Mouse (Mus musculus): Measurements from ENCODE around the gene Ebp. TPM values are rescaled to one million over a fixed set of nuclear protein-coding genes. Genes with fewer than 3 reads are reported as not detected.

The Ebp gene
- polyA plus RNA-seq (2014; fragmentation: Nextera tagmentation; extraction: Ambion mirVana), result 38.5 and 41.1 TPM in 2 replicates

DNA sequence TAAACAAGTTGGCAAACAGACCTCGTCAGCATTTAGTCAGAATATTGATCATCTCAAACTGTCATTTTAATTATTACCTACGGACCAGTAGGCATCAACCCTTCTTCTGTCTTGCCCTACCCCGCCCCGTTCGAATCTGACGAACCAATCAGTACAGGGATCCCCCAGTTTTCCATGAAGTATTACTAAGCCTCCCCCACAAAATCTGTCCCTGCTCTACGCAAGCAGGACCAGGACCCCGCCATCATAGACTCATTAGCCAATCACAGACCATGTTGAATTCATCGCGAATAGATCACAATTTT, at the start of gene Ebp:
TSS of gene Ebp (minus strand) at position 94 of the 305 bp plus-strand sequence.
- ATAC-seq (ENCODE audit: insufficient number of reproducible peaks, insufficient read depth, low FRiP score, low read depth), result no peak
- peak within 1 kb of the TSS; percentile 36 for H3K9ac ChIP-seq (replicated peaks; ENCODE audit: low read depth, low read length)
- no peaks in the 10 kb centered on the region for H3K27me3 ChIP-seq (ENCODE audit: control insufficient read depth, insufficient read depth, low read length)
- no peaks in the 10 kb centered on the region for H3K9me3 ChIP-seq (ENCODE audit: control insufficient read depth, low read depth, low read length)
- H3K4me3 ChIP-seq (ENCODE audit: low read depth, low read length), result peak within 1 kb of the TSS; percentile 43
- H3K4me1 ChIP-seq (ENCODE audit: control insufficient read depth, insufficient read depth, low read length), result no peaks in the 10 kb centered on the region
- H3K4me2 ChIP-seq (replicated peaks; ENCODE audit: low read depth, low read length), result peak within 1 kb of the TSS; percentile 51
- 25% methylated on average over 10 of the region's 10 CpGs for WGBS
- no peaks in the 10 kb centered on the region for H3K36me3 ChIP-seq (ENCODE audit: control insufficient read depth, insufficient read depth, low read length)
- H3K27ac ChIP-seq (ENCODE audit: low read length), result no peak within 1 kb of the TSS

DNA sequence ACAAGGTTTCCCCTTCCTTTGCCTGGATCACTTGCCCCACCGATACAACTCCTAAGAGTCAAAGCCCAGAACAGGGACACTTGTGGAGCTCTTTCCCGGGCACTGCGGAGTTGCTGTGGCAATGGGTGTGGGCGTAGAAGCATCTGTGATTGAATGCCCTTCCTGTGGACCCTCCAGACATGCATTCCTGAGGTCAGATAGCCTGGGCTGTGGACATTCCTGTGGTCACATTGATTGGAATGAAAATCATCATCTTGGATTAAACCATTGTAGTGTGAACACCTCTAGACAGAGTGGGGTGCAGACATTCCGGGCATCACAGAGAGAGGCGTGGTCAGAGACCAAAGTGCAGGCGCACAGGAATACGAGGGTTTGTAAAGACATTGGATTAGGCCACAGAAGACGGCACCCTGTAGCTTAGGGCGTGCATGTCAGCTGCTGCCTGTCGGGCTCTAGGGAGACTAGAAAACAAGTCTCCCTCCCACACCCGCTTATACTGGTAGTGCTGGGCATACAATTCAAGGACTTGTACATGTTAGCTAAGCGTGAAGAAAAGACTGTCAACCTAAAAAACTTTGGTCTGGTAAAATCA, 45.6 kb upstream of the Ebp start:
- ATAC-seq (ENCODE audit: insufficient number of reproducible peaks, insufficient read depth, low FRiP score, low read depth), result peak; percentile 56; the same call in 1 of the 2 replicates
- no peak overlapping the region for H3K4me3 ChIP-seq (ENCODE audit: low read depth, low read length)
- H3K27me3 ChIP-seq (ENCODE audit: control insufficient read depth, insufficient read depth, low read length), result no peaks in the 10 kb centered on the region
- no peak overlapping the region for H3K4me2 ChIP-seq (replicated peaks; ENCODE audit: low read depth, low read length)
- no peaks in the 10 kb centered on the region for H3K4me1 ChIP-seq (ENCODE audit: control insufficient read depth, insufficient read depth, low read length)
- 72% methylated on average over 13 of the region's 13 CpGs for WGBS
- no peak overlapping the region for H3K9ac ChIP-seq (replicated peaks; ENCODE audit: low read depth, low read length)
- H3K27ac ChIP-seq (ENCODE audit: low read length), result no peak overlapping the region
- H3K9me3 ChIP-seq (ENCODE audit: control insufficient read depth, low read depth, low read length), result no peaks in the 10 kb centered on the region
- no peaks in the 10 kb centered on the region for H3K36me3 ChIP-seq (ENCODE audit: control insufficient read depth, insufficient read depth, low read length)

- WGBS, result 89% methylated on average over 2 of the region's 2 CpGs
- no peak for ATAC-seq (ENCODE audit: insufficient number of reproducible peaks, insufficient read depth, low FRiP score, low read depth)
- no peaks in the 10 kb centered on the region for H3K9me3 ChIP-seq (ENCODE audit: control insufficient read depth, low read depth, low read length)
- no peak overlapping the region for H3K9ac ChIP-seq (replicated peaks; ENCODE audit: low read depth, low read length)
- H3K27me3 ChIP-seq (ENCODE audit: control insufficient read depth, insufficient read depth, low read length), result no peaks in the 10 kb centered on the region
- no peak overlapping the region for H3K27ac ChIP-seq (ENCODE audit: low read length)
- no peaks in the 10 kb centered on the region for H3K4me1 ChIP-seq (ENCODE audit: control insufficient read depth, insufficient read depth, low read length)
- H3K36me3 ChIP-seq (ENCODE audit: control insufficient read depth, insufficient read depth, low read length), result no peaks in the 10 kb centered on the region
- no peak overlapping the region for H3K4me2 ChIP-seq (replicated peaks; ENCODE audit: low read depth, low read length)
- no peak overlapping the region for H3K4me3 ChIP-seq (ENCODE audit: low read depth, low read length)
Observed at GRCm38 (mm10) chrX:8236704-8237103, 43.4 kb upstream of the Ebp start.

GRCm38 (mm10) chrX:8233602-8234001, 40.3 kb upstream of the Ebp start:
- WGBS, result 67% methylated on average over 3 of the region's 3 CpGs
- no peak for ATAC-seq (ENCODE audit: insufficient number of reproducible peaks, insufficient read depth, low FRiP score, low read depth)
- no peak overlapping the region for H3K4me3 ChIP-seq (ENCODE audit: low read depth, low read length)

DNA sequence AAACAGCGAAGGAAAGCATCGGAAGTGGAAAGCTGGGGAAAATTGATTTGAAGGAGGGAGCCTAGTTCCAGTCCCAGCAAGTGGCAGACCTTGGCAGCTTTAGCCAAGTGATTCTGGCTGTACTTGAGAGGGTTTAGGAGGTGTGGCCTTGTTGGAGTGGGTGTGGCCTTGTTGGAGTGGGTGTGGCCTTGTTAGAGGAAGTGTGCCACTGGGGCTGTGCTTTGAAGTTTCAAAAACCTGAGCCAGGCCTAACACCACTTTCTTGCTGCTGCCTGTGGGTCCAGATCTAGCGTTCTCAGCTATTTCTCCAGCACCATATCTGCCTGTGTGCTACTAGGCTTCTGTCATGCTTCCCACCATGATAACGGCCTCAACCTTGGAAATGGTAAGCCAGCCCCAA, 37.0 kb upstream of the Ebp start:
- H3K27ac ChIP-seq (ENCODE audit: low read length), result no peak overlapping the region
- H3K27me3 ChIP-seq (ENCODE audit: control insufficient read depth, insufficient read depth, low read length), result no peaks in the 10 kb centered on the region
- H3K4me1 ChIP-seq (ENCODE audit: control insufficient read depth, insufficient read depth, low read length), result no peaks in the 10 kb centered on the region
- no peaks in the 10 kb centered on the region for H3K9me3 ChIP-seq (ENCODE audit: control insufficient read depth, low read depth, low read length)
- H3K9ac ChIP-seq (replicated peaks; ENCODE audit: low read depth, low read length), result no peak overlapping the region
- H3K4me2 ChIP-seq (replicated peaks; ENCODE audit: low read depth, low read length), result no peak overlapping the region
- no peak overlapping the region for H3K4me3 ChIP-seq (ENCODE audit: low read depth, low read length)
- no peaks in the 10 kb centered on the region for H3K36me3 ChIP-seq (ENCODE audit: control insufficient read depth, insufficient read depth, low read length)
- 76% methylated on average over 4 of the region's 4 CpGs for WGBS
- ATAC-seq (ENCODE audit: insufficient number of reproducible peaks, insufficient read depth, low FRiP score, low read depth), result no peak

More at GRCm38 (mm10) chrX:8233602-8234001, 40.3 kb upstream of the Ebp start:
- Histone ChIP-seq H3K27me3 (ENCODE audit: control insufficient read depth, insufficient read depth, low read length) (no peaks in the 10 kb centered on the region), H3K27ac (ENCODE audit: low read length) (no peak overlapping the region), H3K36me3 (ENCODE audit: control insufficient read depth, insufficient read depth, low read length) (no peaks in the 10 kb centered on the region), H3K4me2 (replicated peaks; ENCODE audit: low read depth, low read length) (no peak overlapping the region), H3K9ac (replicated peaks; ENCODE audit: low read depth, low read length) (no peak overlapping the region), H3K4me1 (ENCODE audit: control insufficient read depth, insufficient read depth, low read length) (no peaks in the 10 kb centered on the region), H3K9me3 (ENCODE audit: control insufficient read depth, low read depth, low read length) (no peaks in the 10 kb centered on the region)

DNA sequence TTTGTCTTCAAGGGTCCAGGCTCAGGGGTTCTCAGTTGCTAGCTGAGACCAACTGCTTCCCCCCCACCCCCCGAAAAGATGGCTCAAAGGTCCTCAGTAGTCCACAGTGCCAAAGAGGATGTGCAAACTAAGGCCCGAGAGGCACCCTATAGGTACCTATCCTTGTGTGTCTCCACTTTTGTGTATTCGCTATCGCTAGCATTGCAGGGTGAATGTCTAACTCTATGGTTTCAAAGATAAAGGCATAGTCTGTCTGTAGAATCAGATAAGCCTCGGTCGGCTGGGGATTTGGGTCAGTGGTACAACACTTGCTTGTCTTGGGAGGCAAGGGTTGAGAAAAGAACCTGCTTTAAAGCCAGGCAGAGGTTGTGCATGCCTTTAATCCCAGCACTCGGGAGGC, 30.2 kb upstream of the Ebp start:
- no peak overlapping the region for H3K27ac ChIP-seq (ENCODE audit: low read length)
- H3K36me3 ChIP-seq (ENCODE audit: control insufficient read depth, insufficient read depth, low read length), result no peaks in the 10 kb centered on the region
- no peak for ATAC-seq (ENCODE audit: insufficient number of reproducible peaks, insufficient read depth, low FRiP score, low read depth)
- H3K4me3 ChIP-seq (ENCODE audit: low read depth, low read length), result no peak overlapping the region
- no peak overlapping the region for H3K4me2 ChIP-seq (replicated peaks; ENCODE audit: low read depth, low read length)
- no peaks in the 10 kb centered on the region for H3K4me1 ChIP-seq (ENCODE audit: control insufficient read depth, insufficient read depth, low read length)
- no peak overlapping the region for H3K9ac ChIP-seq (replicated peaks; ENCODE audit: low read depth, low read length)
- H3K9me3 ChIP-seq (ENCODE audit: control insufficient read depth, low read depth, low read length), result no peaks in the 10 kb centered on the region
- WGBS, result 88% methylated on average over 7 of the region's 7 CpGs
- H3K27me3 ChIP-seq (ENCODE audit: control insufficient read depth, insufficient read depth, low read length), result no peaks in the 10 kb centered on the region

DNA sequence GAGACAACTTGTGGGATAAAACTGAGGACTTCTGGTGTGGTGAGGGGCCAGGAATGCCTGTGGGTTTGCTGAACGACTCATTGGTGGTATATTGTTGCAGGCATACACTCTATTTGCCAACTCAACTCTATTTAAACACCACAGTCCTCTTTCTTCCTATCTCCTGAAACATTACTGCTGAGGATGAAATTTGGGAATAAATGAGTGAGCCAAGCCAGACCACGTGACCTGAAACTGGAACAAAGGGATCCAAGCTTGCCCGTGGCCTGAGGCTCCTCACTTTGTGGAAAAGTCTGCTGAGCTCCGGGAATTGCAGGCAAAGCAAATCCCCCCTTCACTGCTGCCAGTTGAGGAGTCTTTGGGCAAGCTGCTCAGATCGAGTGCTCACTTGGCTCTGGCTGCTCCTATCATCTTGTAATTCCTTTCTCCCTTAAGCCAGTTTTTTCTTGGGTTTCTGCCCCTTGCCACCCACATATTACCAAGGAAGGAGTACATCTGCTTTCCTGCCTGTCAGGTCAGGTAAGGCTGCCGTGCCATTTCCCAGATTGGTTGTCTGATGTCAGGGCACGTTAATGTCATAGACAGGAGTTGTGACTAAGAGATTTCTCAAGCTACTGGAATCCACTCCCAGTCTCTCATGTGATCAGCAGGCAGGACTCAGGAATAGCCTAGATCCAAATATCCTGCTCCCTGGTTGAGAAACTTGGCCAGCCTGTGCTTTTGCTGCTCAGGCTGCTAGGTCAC, 29.5 kb upstream of the Ebp start:
- H3K36me3 ChIP-seq (ENCODE audit: control insufficient read depth, insufficient read depth, low read length), result no peaks in the 10 kb centered on the region
- H3K27ac ChIP-seq (ENCODE audit: low read length), result no peak overlapping the region
- no peak for ATAC-seq (ENCODE audit: insufficient number of reproducible peaks, insufficient read depth, low FRiP score, low read depth)
- WGBS, result 58% methylated on average over 7 of the region's 7 CpGs
- no peak overlapping the region for H3K4me2 ChIP-seq (replicated peaks; ENCODE audit: low read depth, low read length)
- H3K9me3 ChIP-seq (ENCODE audit: control insufficient read depth, low read depth, low read length), result no peaks in the 10 kb centered on the region
- H3K4me1 ChIP-seq (ENCODE audit: control insufficient read depth, insufficient read depth, low read length), result no peaks in the 10 kb centered on the region
- H3K4me3 ChIP-seq (ENCODE audit: low read depth, low read length), result no peak overlapping the region
- H3K9ac ChIP-seq (replicated peaks; ENCODE audit: low read depth, low read length), result no peak overlapping the region
- H3K27me3 ChIP-seq (ENCODE audit: control insufficient read depth, insufficient read depth, low read length), result no peaks in the 10 kb centered on the region

DNA sequence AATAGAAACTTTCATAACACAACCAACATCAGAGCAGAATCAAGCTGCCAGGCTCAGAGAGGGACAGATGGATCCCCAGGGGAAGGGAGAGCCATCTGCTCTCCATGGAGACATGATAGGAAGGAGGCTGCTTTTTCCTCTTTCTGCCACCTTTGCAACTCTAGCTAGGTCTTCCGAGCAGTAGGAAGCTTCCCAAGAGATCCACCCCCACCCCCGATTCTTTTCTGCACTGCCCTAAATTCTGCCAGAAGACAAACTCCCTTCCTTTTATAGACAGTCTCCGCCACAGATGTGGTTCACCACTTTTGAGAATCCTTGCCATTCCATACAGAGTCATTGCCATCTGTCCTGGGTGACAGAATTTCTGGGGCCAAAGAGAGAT, 29.0 kb upstream of the Ebp start:
- no peaks in the 10 kb centered on the region for H3K4me1 ChIP-seq (ENCODE audit: control insufficient read depth, insufficient read depth, low read length)
- WGBS, result 73% methylated on average over 3 of the region's 3 CpGs
- no peak overlapping the region for H3K27ac ChIP-seq (ENCODE audit: low read length)
- H3K9ac ChIP-seq (replicated peaks; ENCODE audit: low read depth, low read length), result no peak overlapping the region
- H3K4me3 ChIP-seq (ENCODE audit: low read depth, low read length), result no peak overlapping the region
- H3K9me3 ChIP-seq (ENCODE audit: control insufficient read depth, low read depth, low read length), result no peaks in the 10 kb centered on the region
- H3K27me3 ChIP-seq (ENCODE audit: control insufficient read depth, insufficient read depth, low read length), result no peaks in the 10 kb centered on the region
- no peak for ATAC-seq (ENCODE audit: insufficient number of reproducible peaks, insufficient read depth, low FRiP score, low read depth)
- H3K4me2 ChIP-seq (replicated peaks; ENCODE audit: low read depth, low read length), result no peak overlapping the region
- no peaks in the 10 kb centered on the region for H3K36me3 ChIP-seq (ENCODE audit: control insufficient read depth, insufficient read depth, low read length)

DNA sequence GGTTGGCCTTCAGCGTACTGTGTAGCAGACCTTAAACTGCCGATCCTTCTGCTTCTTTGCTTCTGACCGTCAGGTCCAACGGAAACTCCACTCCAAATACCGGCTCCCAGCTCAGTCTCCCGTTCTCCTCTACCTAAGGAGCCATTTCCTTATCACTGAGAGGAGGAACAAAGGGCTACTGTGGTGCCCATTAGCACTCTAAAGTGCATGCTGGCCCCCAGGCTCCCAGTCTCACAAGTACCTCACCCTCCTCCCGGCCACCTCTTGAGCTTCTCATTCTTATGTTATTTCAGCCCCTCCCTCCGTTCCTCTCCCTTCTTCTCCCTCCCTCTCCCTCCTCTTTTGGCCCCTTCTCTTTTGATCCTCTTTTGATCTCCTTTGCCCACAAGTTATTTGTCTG, 26.3 kb upstream of the Ebp start:
- H3K4me1 ChIP-seq (ENCODE audit: control insufficient read depth, insufficient read depth, low read length), result no peaks in the 10 kb centered on the region
- 43% methylated on average over 8 of the region's 8 CpGs for WGBS

More for the DNA sequence above, 26.3 kb upstream of the Ebp start:
- ATAC-seq (ENCODE audit: insufficient number of reproducible peaks, insufficient read depth, low FRiP score, low read depth), result no peak
- Histone ChIP-seq H3K9me3 (ENCODE audit: control insufficient read depth, low read depth, low read length) (no peaks in the 10 kb centered on the region), H3K4me3 (ENCODE audit: low read depth, low read length) (no peak overlapping the region), H3K36me3 (ENCODE audit: control insufficient read depth, insufficient read depth, low read length) (no peaks in the 10 kb centered on the region), H3K27ac (ENCODE audit: low read length) (no peak overlapping the region), H3K27me3 (ENCODE audit: control insufficient read depth, insufficient read depth, low read length) (no peaks in the 10 kb centered on the region), H3K4me2 (replicated peaks; ENCODE audit: low read depth, low read length) (no peak overlapping the region), H3K9ac (replicated peaks; ENCODE audit: low read depth, low read length) (no peak overlapping the region)

Measured in stomach, embryonic 14.5 days (tissue).